Mouse (Mus musculus): ENCODE measurements at regions not wholly inside any gene's neighbourhood (a gene's known extent, or its start where the extent isn't known, plus 50 kb on each side); places are given as distances from the start of the nearest gene placed in this dataset.
A peak's percentile ranks its signal among the peaks of the same experiment; 100 is the strongest.

- peak; percentile 8 for DNase-seq (ENCODE audit: low spot score)
Measured at GRCm38 (mm10) chr13:10527251-10527650, 166.6 kb upstream of the Chrm3 start.

- no peak for DNase-seq (ENCODE audit: low spot score)
Measured at GRCm38 (mm10) chr13:10526470-10527207, 166.0 kb upstream of the Chrm3 start.

GRCm38 (mm10) chr13:10504211-10504610, 143.6 kb upstream of the Chrm3 start:
- DNase-seq (ENCODE audit: low spot score): no peak

- no peak for DNase-seq (ENCODE audit: low spot score)
Measured at GRCm38 (mm10) chr13:10455323-10455722, 94.7 kb upstream of the Chrm3 start.

- no peak for DNase-seq (ENCODE audit: low spot score)
Measured at GRCm38 (mm10) chr13:10454667-10455066, 94.0 kb upstream of the Chrm3 start.

GRCm38 (mm10) chr13:10451057-10451456, 90.4 kb upstream of the Chrm3 start:
- DNase-seq (ENCODE audit: low spot score): no peak

GRCm38 (mm10) chr13:10449502-10449901, 88.9 kb upstream of the Chrm3 start:
- DNase-seq (ENCODE audit: low spot score): no peak

- DNase-seq (ENCODE audit: low spot score): no peak
Measured at GRCm38 (mm10) chr13:10447806-10448205, 87.2 kb upstream of the Chrm3 start.

- no peak for DNase-seq (ENCODE audit: low spot score)
Measured at GRCm38 (mm10) chr13:10445679-10446078, 85.0 kb upstream of the Chrm3 start.
